Mouse (Mus musculus): ENCODE measurements around the gene Vps13d.

- TF ChIP-seq POLR2A (IDR thresholded peaks at IDR 0.05; ENCODE audit: control insufficient read depth, low read depth, low read length) (no peak), CTCF (IDR thresholded peaks at IDR 0.05; ENCODE audit: control insufficient read depth, insufficient read depth, insufficient replicate concordance, low read depth, low read length) (no peak)
Measured at GRCm38 (mm10) chr4:145217046-145217445, 22.2 kb upstream of the Vps13d start.

All from testis, adult 2 months (tissue).